Mouse (Mus musculus) megakaryocyte, adult 5-6 weeks (primary cell): ENCODE data around the gene Tmem141. TPM values are rescaled to one million over a fixed set of nuclear protein-coding genes. Genes with fewer than 3 reads are reported as not detected.
A peak's percentile ranks its signal among the peaks of the same experiment; 100 is the strongest.

Experiments used
- ATAC-seq: 2 replicates; pipeline ENCODE4 v1.8.0; 2016; ENCODE audit warnings: mild to moderate bottlenecking, inconsistent platforms; ENCODE audit not compliant: poor library complexity, severe bottlenecking
- total RNA-seq, 2 experiments: library from RNA; stranded (forward) in 1 of 2; stranded (reverse) in 1 of 2; fragments of 153-499, 151-499 nt in 1 of 2; fragments of 221-1000, 200-1000 nt in 1 of 2; gene quantifications; 2 replicates each; pipeline versions ENCODE4 v1.2.3 to v1.2.4; 2015 to 2017

The Tmem141 gene
- total RNA-seq (2015) (8.4 and 19.2 TPM in 2 replicates), total RNA-seq (2017) (18.5 and 25.2 TPM in 2 replicates)

GRCm38 (mm10) chr2:25621229-25622200 lies at the start of gene Tmem141:
Gene Tmem141 (minus strand): TSS chr2:25622005.
- peak; percentile 90 for ATAC-seq

- no peak for ATAC-seq
Observed at GRCm38 (mm10) chr2:25666516-25666915, 44.7 kb upstream of the Tmem141 start.

DNA sequence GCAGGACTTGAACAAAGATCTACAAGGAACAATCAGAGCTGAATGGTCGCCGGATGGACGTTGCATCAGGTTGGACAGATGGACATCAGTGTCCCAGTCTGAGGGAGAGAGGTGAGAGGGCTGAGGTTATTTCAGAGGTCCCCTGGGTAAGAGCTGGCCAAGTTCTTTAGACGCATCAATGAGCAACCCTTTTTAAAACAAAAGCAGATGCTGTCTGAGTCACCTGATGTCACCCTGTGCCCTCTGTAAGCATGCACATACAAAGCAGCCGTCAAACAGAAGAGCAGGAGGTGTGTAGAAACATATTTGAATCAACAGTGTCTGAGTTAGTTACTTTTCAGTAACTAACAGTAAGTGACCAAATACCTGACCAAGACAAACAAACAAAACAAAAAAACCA lies 42.3 kb upstream of the Tmem141 start:
- no peak for ATAC-seq

DNA sequence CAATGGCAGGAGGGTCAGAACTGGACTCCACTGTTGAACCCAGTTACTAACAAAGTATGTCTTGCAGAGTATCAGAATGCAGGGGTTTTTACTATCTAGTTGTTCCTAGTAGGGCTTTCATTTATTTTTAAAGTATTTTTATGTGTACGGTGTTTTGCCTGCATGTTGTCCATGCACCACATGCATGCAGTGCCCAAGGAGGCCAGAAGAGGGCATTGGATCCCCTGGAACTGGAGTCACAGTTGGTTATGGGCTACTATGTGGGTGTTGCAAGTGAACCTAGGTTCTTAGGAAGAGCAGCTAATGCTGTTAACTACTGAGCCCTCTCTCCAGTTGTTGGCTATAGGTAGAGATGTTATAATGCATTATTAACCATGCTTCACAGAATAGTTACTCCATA lies 41.7 kb upstream of the Tmem141 start:
- ATAC-seq: no peak

- ATAC-seq: no peak
Observed at GRCm38 (mm10) chr2:25661245-25661970, 39.6 kb upstream of the Tmem141 start.

GRCm38 (mm10) chr2:25660279-25660678 lies 38.5 kb upstream of the Tmem141 start:
- ATAC-seq: no peak

- no peak for ATAC-seq
Observed at GRCm38 (mm10) chr2:25657652-25658051, 35.8 kb upstream of the Tmem141 start, which contains the start of gene Lcn5. Gene Lcn5 (plus strand): TSS chr2:25657952.

DNA sequence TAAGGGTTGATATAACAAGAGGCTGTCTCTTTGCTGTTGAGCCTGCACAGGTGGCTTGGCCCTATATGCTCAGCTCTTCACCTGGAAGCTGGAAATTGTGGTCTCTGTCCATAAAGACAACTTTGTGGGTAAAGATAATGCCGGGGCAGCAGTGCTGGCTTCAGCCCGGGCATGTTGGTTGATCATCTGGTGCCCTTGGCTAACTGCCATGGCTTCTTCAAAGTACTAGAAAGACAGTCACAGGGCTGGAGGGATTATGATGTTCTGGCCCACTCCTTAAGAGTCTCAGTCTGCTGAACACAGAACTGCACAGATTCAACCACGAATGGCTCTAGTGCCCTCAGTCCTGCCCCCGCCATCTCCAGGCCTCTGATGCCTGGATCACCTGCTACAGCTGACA lies 35.4 kb upstream of the Tmem141 start:
- ATAC-seq: no peak

- ATAC-seq: no peak
Observed at GRCm38 (mm10) chr2:25656691-25657090, 34.9 kb upstream of the Tmem141 start.

- no peak for ATAC-seq
Observed at GRCm38 (mm10) chr2:25654502-25654901, 32.7 kb upstream of the Tmem141 start.

DNA sequence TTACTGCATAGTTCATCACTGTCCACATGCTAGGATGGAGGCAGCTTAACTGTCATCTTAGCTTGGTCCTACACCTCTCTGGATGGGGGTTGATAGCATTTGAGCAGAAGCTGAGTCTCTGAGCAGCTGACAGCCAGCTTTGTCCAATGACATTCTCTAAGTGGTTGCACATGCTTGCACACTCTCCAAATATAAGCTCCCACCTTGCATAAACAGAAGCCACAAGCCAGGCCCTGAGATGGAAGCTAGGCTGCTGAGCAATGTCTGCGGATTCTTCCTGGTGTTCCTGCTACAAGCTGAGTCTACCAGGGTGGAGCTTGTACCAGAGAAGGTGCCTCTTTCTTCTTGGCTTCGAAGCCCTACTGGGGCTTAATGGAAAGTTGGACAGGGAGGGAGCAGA lies 31.1 kb upstream of the Tmem141 start, which contains the start of gene Lcn8:
Lcn8 (plus strand) TSS at position 219 of the 400 bp plus-strand sequence.
- ATAC-seq: no peak

- ATAC-seq: no peak
Observed at GRCm38 (mm10) chr2:25639890-25640289, 18.1 kb upstream of the Tmem141 start.

DNA sequence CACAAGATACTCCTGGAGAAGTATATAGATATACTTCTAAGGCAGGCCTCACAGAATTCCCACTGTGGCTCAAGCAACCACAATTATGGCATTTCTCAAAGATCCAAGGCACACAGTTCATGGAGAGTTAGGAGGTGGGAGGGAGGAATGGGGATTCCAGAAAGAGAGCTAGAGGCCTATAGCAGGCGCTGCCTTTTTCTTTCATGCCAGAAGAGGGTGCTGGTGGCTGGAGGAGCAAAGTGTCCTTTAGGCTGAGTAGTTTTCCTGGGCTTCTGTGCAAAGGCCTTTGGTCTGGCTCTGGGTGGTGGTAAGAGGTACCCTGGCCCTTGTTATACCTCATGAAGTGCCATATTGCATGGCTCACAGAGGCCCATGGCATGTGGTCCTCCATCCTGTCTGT lies 12.2 kb upstream of the Tmem141 start:
- no peak for ATAC-seq

DNA sequence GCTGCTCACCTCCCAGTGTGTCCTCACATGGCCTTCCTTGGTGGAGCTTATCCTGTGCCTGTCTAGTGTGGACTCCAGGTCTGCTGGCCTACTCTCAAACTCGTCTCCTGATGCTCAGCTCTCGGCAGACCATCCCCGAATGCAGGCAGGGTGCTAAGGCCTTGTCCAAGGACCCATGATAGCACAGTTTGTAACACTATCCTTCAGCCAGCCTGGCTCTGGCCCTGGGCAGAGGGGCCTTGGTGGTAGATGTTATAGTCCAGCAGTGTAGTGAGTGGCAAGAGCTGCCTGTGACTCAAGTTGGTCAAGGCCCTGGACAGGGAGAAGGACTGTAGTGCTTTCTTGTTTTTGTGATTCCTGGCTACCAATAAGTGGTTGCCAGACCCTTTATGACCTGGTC lies 11.8 kb upstream of the Tmem141 start:
- no peak for ATAC-seq

- no peak for ATAC-seq
Observed at GRCm38 (mm10) chr2:25628738-25629137, 6.9 kb upstream of the Tmem141 start.

DNA sequence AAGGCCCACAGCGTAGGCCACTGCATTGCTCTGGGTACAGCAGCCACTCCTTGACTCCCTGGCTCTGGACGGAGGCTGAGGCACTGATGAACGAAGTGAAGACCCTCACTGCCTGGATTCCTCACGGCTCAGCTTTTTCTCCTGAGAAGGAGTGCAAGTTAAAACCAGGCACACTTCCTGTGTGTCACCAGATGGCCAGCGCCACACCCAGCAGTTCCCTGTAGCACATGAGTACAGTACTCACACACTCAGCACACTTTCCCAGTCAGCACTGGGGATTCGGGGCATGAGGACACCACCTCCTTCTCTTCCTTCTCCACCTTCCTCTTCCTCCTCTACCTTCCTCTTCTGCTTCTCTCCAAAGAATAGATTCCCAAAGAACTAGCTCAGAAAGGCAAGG lies 6.0 kb upstream of the Tmem141 start, which contains the start of gene Fcna:
Fcna (minus strand) TSS at position 220 of the 400 bp plus-strand sequence.
- ATAC-seq: no peak

DNA sequence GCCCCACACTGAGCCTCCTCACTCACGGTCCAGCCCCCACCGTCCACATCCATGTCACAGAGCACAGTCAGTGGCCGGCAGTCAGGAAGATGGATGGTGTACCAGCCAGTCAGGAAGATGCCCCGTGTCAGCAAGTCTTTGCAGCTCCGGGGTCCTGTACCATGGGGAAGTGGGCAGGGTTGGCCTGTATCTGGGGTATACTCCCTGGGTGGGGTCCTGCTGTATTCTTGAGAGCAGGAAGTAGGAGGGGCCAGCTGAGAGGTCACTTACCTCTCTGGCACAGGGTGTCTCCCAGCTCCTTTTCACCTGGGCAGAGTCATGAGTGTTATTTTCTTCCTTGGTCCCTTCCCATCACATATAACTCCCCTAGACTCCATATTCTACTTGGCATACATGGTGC lies 4.2 kb upstream of the Tmem141 start:
- ATAC-seq: no peak

DNA sequence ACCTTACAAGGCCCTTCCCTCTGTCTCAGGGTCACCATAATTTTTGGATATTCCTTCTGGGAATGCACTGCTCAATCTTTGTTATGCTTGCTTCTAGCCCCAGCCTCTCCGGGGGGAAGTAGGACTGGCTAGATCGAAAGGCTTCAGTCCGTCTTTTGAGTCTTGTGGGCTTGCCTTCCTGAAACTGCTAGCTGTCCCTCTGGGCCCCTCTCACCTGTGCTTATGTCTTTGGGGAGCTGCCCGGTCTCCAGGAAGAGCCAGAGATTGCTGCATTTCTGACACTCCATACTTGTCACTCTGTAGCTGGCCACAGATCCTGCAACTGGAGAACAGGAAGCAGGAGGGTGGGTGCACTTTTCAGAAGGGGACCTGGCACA lies 965 bp downstream of the Tmem141 start:
- ATAC-seq: no peak; the same call in 1 of the 2 replicates

DNA sequence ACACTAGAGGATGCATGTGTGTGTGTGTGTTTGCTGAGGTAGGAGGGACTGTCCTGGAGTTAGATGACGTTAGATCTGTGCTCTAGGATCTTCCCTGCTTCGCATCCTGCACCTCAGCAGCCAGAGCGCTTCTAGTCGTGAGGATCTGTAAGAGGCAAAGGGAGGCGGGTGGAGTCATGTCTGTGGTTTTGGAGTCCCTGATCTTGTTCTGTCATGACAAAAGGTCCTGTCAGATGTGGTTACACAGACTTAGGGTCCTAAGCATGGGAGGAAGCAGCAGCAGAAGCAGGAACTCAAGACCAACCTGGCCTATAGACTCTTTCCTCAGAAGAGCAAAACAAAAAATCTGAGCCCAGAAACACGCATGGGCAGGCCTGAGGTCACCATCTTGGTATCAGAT lies 1.4 kb downstream of the Tmem141 start:
- no peak for ATAC-seq

- no peak for ATAC-seq
Observed at GRCm38 (mm10) chr2:25617578-25617977, 4.2 kb downstream of the Tmem141 start, which contains the start of gene Ccdc183. Gene Ccdc183 (minus strand): TSS chr2:25617678.

GRCm38 (mm10) chr2:25616398-25616797 lies 5.4 kb downstream of the Tmem141 start:
- ATAC-seq: no peak
